14 mouse cellular contexts compared by ENCODE assay signal in genomic region chr11:105459900-105460299, GRCm38 (mm10). TPM values are rescaled to one million over a fixed set of nuclear protein-coding genes. Genes with fewer than 3 reads are reported as not detected.
DNase-seq lines count a peak whose midpoint lies in the region; ATAC-seq and TF ChIP-seq lines count a peak whose summit lies in the region.
"Had no signal": no experiment of that assay in that cellular context is flagged by ENCODE, and none has a peak within 500 bp of the region (broad histone marks: within the 10 kb centered on the region; RNA-seq: fewer than 3 reads in every experiment).

No protein-coding gene starts in this region.

- no peaks in the 10 kb centered on the region for H3K79me2 ChIP-seq in CH12.LX (replicated peaks; ENCODE audit: control insufficient read depth, extremely low read depth, insufficient read depth, poor library complexity, severe bottlenecking)

- no peak for TF ChIP-seq POLR2A in CH12.LX (IDR thresholded peaks at IDR 0.05; ENCODE audit: low read depth, low read length)
- TF ChIP-seq POLR2A in brain, embryonic 14.5 days (IDR thresholded peaks at IDR 0.05; ENCODE audit: borderline replicate concordance, extremely low read depth, insufficient read depth, insufficient read length, poor library complexity, severe bottlenecking): no peak

- H3K4me1 ChIP-seq in lung, embryonic 14.5 days (ENCODE audit: insufficient read depth): peaks cover 3% of the 10 kb centered on the region; the same call in 1 of the 2 replicates
- peaks cover 0 to 4% of the 10 kb centered on the region in 2 experiments; a peak in 1 of 4 replicates for H3K4me1 ChIP-seq in CH12.LX (ENCODE audit: control insufficient read depth in 1 of 2, insufficient read depth in 2 of 2)

- H3K27ac ChIP-seq in lung, embryonic 14.5 days (ENCODE audit: low read depth): no peak overlapping the region
- H3K27ac ChIP-seq in CH12.LX (ENCODE audit: insufficient read depth, low read depth): no peak overlapping the region
- H3K27ac ChIP-seq: limb, embryonic 12.5 days had no signal

- DNase-seq in gastrocnemius, adult 18-20 months (ENCODE audit: low spot score): peak; percentile 27
- DNase-seq in gastrocnemius, postnatal 4 days (ENCODE audit: low spot score in 2 of 2): no peak
- DNase-seq in lung, embryonic 14.5 days: peak; percentile 39
- DNase-seq in lung, postnatal 25 days (ENCODE audit: low spot score): no peak
- DNase-seq in CH12.LX (ENCODE audit: extremely low read depth): no peak
- DNase-seq in brain, embryonic 14.5 days (ENCODE audit: low read depth): peak; percentile 54
- no peak for DNase-seq in layer of hippocampus, postnatal 14 days (ENCODE audit: low spot score in 2 of 2)
- DNase-seq: cerebellum, postnatal 36 days; layer of hippocampus, adult 9-11 months; spleen, adult 18-20 months; thymus, adult 18-20 months had no signal

- no peak overlapping the region for H3K4me3 ChIP-seq in lung, embryonic 14.5 days (ENCODE audit: low read depth, low read length)
- H3K4me3 ChIP-seq in CH12.LX (replicated peaks in 1 of 3; ENCODE audit: low read depth in 2 of 3, low read length in 2 of 3, poor library complexity in 1 of 3): no peak overlapping the region
- H3K4me3 ChIP-seq: limb, embryonic 12.5 days had no signal

- TF ChIP-seq RAD21 in CH12.LX (IDR thresholded peaks at IDR 0.05; ENCODE audit: low read depth, low read length): no peak

- no peaks in the 10 kb centered on the region for H3K36me3 ChIP-seq in lung, embryonic 14.5 days (ENCODE audit: insufficient read depth)
- no peaks in the 10 kb centered on the region for H3K36me3 ChIP-seq in CH12.LX (replicated peaks in 1 of 2; ENCODE audit: control insufficient read depth in 1 of 2, insufficient read depth in 1 of 2, low read length in 1 of 2)
- H3K36me3 ChIP-seq: limb, embryonic 12.5 days had no signal

- no peak overlapping the region for H3K9ac ChIP-seq in lung, embryonic 14.5 days
- H3K9ac ChIP-seq in CH12.LX (ENCODE audit: insufficient read depth, low read depth): no peak overlapping the region
- H3K9ac ChIP-seq: limb, embryonic 12.5 days had no signal

- dilution Hi-C loops in CH12.LX (cut with MboI; ENCODE audit: extremely low pct_ligation_motif_present, extremely low pct_unique_long_range_greater_than_20kb, low sequenced_read_pairs): no loop called here

- ATAC-seq in lung, embryonic 14.5 days (ENCODE audit: insufficient read depth): no peak
- ATAC-seq in monocyte, adult 5-6 weeks (replicated peaks; ENCODE audit: insufficient number of reproducible peaks, low FRiP score, low TSS enrichment, poor library complexity, severe bottlenecking): no peak
- ATAC-seq: Patski had no signal

- no peaks in the 10 kb centered on the region for H3K27me3 ChIP-seq in lung, embryonic 14.5 days (ENCODE audit: insufficient read depth, low read length)
- no peaks in the 10 kb centered on the region for H3K27me3 ChIP-seq in CH12.LX (replicated peaks)
- H3K27me3 ChIP-seq: Patski had no signal

- TF ChIP-seq EP300 in CH12.LX (IDR thresholded peaks at IDR 0.05; ENCODE audit: low read length): no peak

- H3K9me3 ChIP-seq in lung, embryonic 14.5 days (ENCODE audit: low read depth, low read length): no peaks in the 10 kb centered on the region
- H3K9me3 ChIP-seq in CH12.LX (replicated peaks; ENCODE audit: low read length): no peaks in the 10 kb centered on the region
- H3K9me3 ChIP-seq: limb, embryonic 12.5 days had no signal

- WGBS in lung, embryonic 14.5 days: 44% methylated on average over 5 of the region's 5 CpGs

- H3K4me2 ChIP-seq in lung, embryonic 14.5 days: no peak overlapping the region
- H3K4me2 ChIP-seq in CH12.LX (ENCODE audit: insufficient read depth, low read depth, poor library complexity, severe bottlenecking): peak overlapping the region; percentile 12
- H3K4me2 ChIP-seq: limb, embryonic 12.5 days had no signal

- in situ Hi-C loops in CH12.LX (cut with MboI; ENCODE audit: low pct_ligation_motif_present, low pct_unique_long_range_greater_than_20kb, low sequenced_read_pairs): no loop called here

- no peak for TF ChIP-seq CTCF in lung, embryonic 14.5 days (IDR thresholded peaks at IDR 0.05; ENCODE audit: low read depth)
- TF ChIP-seq CTCF in CH12.LX (conservative IDR thresholded peaks at IDR 0.05 in 1 of 2, IDR thresholded peaks at IDR 0.05 in 1 of 2; ENCODE audit: low read depth in 2 of 2, low read length in 2 of 2): no peak
- TF ChIP-seq CTCF in brain, embryonic 14.5 days (IDR thresholded peaks at IDR 0.05; ENCODE audit: borderline replicate concordance, extremely low read depth, insufficient read depth, insufficient read length): no peak

TF ChIP-seq in CH12.LX, 34 proteins besides CTCF, POLR2A, EP300 and RAD21:
- TF ChIP-seq ZMIZ1 (IDR thresholded peaks at IDR 0.05; ENCODE audit: low read depth, low read length) (no peak), BHLHE40 (IDR thresholded peaks at IDR 0.05; ENCODE audit: low read depth, low read length) (peak; percentile 40; the same call in 1 of the 2 replicates)

RNA-seq across cellular contexts. Expression of gene March10, which starts 3.4 kb away (rescaled TPM):
- total RNA-seq in gastrocnemius, adult 18-20 months (2021): not detected
- total RNA-seq in gastrocnemius, postnatal 4 days (2021): not detected
- polyA plus RNA-seq in lung, embryonic 14.5 days (2014; fragmentation: Nextera tagmentation; extraction: Ambion mirVana): 0.43 TPM in 1 of 2 replicates, not detected in the other
- total RNA-seq in CH12.LX (2012; rRNA removed) (not detected in 2 replicates), CH12.LX (2014; rRNA removed) (not detected in 2 replicates)
- polyA plus RNA-seq in CH12.LX (2012; ENCODE audit: insufficient read length, low read depth): not detected in 2 replicates
- polyA plus RNA-seq in brain, embryonic 14.5 days (2012; rRNA removed): 0.14 and 0.29 TPM in 2 replicates
- total RNA-seq in monocyte, adult 5-6 weeks (2017): not detected in 3 replicates
- total RNA-seq in layer of hippocampus, postnatal 14 days (2021): under 1 TPM; 0.67 TPM
- polyA plus RNA-seq: limb, embryonic 12.5 days had no signal

Comparison
In these comparisons a context has a peak if more than half of its experiments do, and no peak if none do; other contexts are left out.
1. DNase-seq: peak in gastrocnemius, adult 18-20 months (single experiment), lung, embryonic 14.5 days (single experiment) and brain, embryonic 14.5 days (single experiment); none in gastrocnemius, postnatal 4 days (0 of 2), lung, postnatal 25 days (single experiment), CH12.LX (single experiment) and layer of hippocampus, postnatal 14 days (0 of 2).